Mouse (Mus musculus): ENCODE results near the gene Gm10273.

DNA sequence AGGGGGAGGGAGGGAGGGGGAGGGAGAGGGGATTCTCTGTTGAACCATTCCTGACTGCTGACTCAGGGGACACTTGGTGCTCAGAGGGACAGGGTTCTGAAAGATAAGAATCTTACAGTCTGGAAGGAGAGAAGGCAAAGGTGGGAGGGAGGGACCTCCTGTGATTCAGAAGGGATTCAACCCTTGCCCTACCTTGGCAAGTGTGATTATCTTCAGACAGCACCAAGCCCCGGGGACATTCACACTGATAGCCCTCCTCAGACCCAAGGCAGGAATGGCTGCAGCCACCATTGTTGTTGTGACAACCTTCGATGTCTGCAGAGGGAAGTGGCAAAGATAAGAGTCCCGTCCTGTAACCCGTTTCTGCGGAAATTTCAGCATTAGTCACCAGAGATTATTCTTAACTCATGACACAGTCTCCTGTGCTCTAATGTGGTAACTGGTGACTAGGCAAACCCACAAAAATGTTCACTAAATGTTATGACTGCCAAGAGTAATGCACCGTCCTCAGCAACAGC, 35.3 kb downstream of the Gm10273 start:
- no peak for TF ChIP-seq POLR2A (IDR thresholded peaks at IDR 0.05; ENCODE audit: low read depth, low read length)
- TF ChIP-seq CTCF (IDR thresholded peaks at IDR 0.05; ENCODE audit: extremely low read depth, insufficient read length, insufficient replicate concordance, low read depth, low read length), result no peak
